18 mouse cellular contexts compared by ENCODE assay signal in genomic region chr16:61546043-61546442, GRCm38 (mm10).
A peak's percentile ranks its signal among the peaks of the same experiment; 100 is the strongest.
DNase-seq lines count a peak whose midpoint lies in the region; ATAC-seq and TF ChIP-seq lines count a peak whose summit lies in the region.
"Had no signal": no experiment of that assay in that cellular context is flagged by ENCODE, and none has a peak within 500 bp of the region (broad histone marks: within the 10 kb centered on the region; RNA-seq: fewer than 3 reads in every experiment).

No protein-coding gene starts in this region.

- 43% methylated on average over 2 of the region's 2 CpGs for WGBS in forebrain, embryonic 15.5 days
- 83% methylated on average over 2 of the region's 2 CpGs for whole genome bisulfite sequencing in forebrain, embryonic 10.5 days
- 80% methylated on average over 2 of the region's 2 CpGs for WGBS in embryonic facial prominence, embryonic 10.5 days
- WGBS in heart, adult 2 months = 73% methylated on average over 2 of the region's 2 CpGs

- no peak for TF ChIP-seq POLR2A in heart, adult 2 months (IDR thresholded peaks at IDR 0.05; ENCODE audit: insufficient read depth, low read depth, low read length)

- TF ChIP-seq CTCF in heart, adult 2 months (IDR thresholded peaks at IDR 0.05) = no peak

- peak; percentile 90 for ATAC-seq in forebrain, embryonic 15.5 days (replicated peaks)
- ATAC-seq: activated CD4-positive, CD25-positive, alpha-beta regulatory T cell, adult 4 months had no signal

- H3K36me3 ChIP-seq in forebrain, embryonic 15.5 days = no peaks in the 10 kb centered on the region
- no peaks in the 10 kb centered on the region for H3K36me3 ChIP-seq in forebrain, embryonic 10.5 days (replicated peaks)
- no peaks in the 10 kb centered on the region for H3K36me3 ChIP-seq in embryonic facial prominence, embryonic 10.5 days (replicated peaks)
- no peaks in the 10 kb centered on the region for H3K36me3 ChIP-seq in heart, adult 2 months (ENCODE audit: control insufficient read depth, insufficient read depth, low read length)
- H3K36me3 ChIP-seq: embryonic facial prominence, embryonic 12.5 days; heart, embryonic 13.5 days; limb, embryonic 13.5 days; midbrain, embryonic 12.5 days had no signal

- no peaks in the 10 kb centered on the region for H3K4me1 ChIP-seq in forebrain, embryonic 15.5 days
- H3K4me1 ChIP-seq in forebrain, embryonic 10.5 days = no peaks in the 10 kb centered on the region
- no peaks in the 10 kb centered on the region for H3K4me1 ChIP-seq in embryonic facial prominence, embryonic 10.5 days
- H3K4me1 ChIP-seq in heart, adult 2 months (ENCODE audit: control insufficient read depth, insufficient read depth, low read length) = no peaks in the 10 kb centered on the region
- H3K4me1 ChIP-seq: embryonic facial prominence, embryonic 12.5 days; heart, embryonic 13.5 days; limb, embryonic 13.5 days; midbrain, embryonic 12.5 days had no signal

- no peaks in the 10 kb centered on the region for H3K9me3 ChIP-seq in forebrain, embryonic 15.5 days
- H3K9me3 ChIP-seq in forebrain, embryonic 10.5 days = no peaks in the 10 kb centered on the region
- no peaks in the 10 kb centered on the region for H3K9me3 ChIP-seq in embryonic facial prominence, embryonic 10.5 days
- H3K9me3 ChIP-seq: embryonic facial prominence, embryonic 12.5 days; heart, embryonic 13.5 days; limb, embryonic 13.5 days; midbrain, embryonic 12.5 days had no signal

- intact Hi-C loops in heart, adult 2 months (cut with DNase I) = no loop called here

- no peak overlapping the region for H3K9ac ChIP-seq in forebrain, embryonic 15.5 days (replicated peaks)
- no peak overlapping the region for H3K9ac ChIP-seq in heart, adult 2 months (ENCODE audit: low read depth, low read length)
- H3K9ac ChIP-seq: embryonic facial prominence, embryonic 12.5 days; heart, embryonic 13.5 days; limb, embryonic 13.5 days; midbrain, embryonic 12.5 days had no signal

- H3K27me3 ChIP-seq in forebrain, embryonic 15.5 days = no peaks in the 10 kb centered on the region
- no peaks in the 10 kb centered on the region for H3K27me3 ChIP-seq in forebrain, embryonic 10.5 days (ENCODE audit: poor library complexity, severe bottlenecking)
- H3K27me3 ChIP-seq in embryonic facial prominence, embryonic 10.5 days (replicated peaks; ENCODE audit: low read depth, poor library complexity, severe bottlenecking) = no peaks in the 10 kb centered on the region
- H3K27me3 ChIP-seq in heart, adult 2 months (ENCODE audit: control insufficient read depth, insufficient read depth, low read length) = no peaks in the 10 kb centered on the region
- H3K27me3 ChIP-seq: embryonic facial prominence, embryonic 12.5 days; heart, embryonic 13.5 days; limb, embryonic 13.5 days; midbrain, embryonic 12.5 days had no signal

- H3K4me2 ChIP-seq in forebrain, embryonic 15.5 days (replicated peaks) = no peak overlapping the region
- H3K4me2 ChIP-seq: embryonic facial prominence, embryonic 12.5 days; heart, embryonic 13.5 days; limb, embryonic 13.5 days; midbrain, embryonic 12.5 days had no signal

- no peaks in the 10 kb centered on the region for H3K79me2 ChIP-seq in heart, adult 2 months (replicated peaks; ENCODE audit: control insufficient read depth, insufficient read depth, low read length)

- TF ChIP-seq EP300 in heart, adult 2 months (IDR thresholded peaks at IDR 0.05; ENCODE audit: insufficient read depth, low read depth, low read length) = no peak

- DNase-seq in forebrain, embryonic 10.5 days (ENCODE audit: extremely low spot score, low spot score) = no peak
- DNase-seq in layer of hippocampus, adult 9-11 months = peak; percentile 6
- DNase-seq in layer of hippocampus, postnatal 25 days (ENCODE audit: extremely low spot score in 1 of 2, low spot score in 1 of 2) = no peak
- DNase-seq in cerebellum, adult 11 months = peak; percentile 40
- DNase-seq in cerebellum, postnatal 25 days = peak; percentile 49 to 67
- no peak for DNase-seq in embryonic facial prominence, embryonic 10.5 days (ENCODE audit: low spot score)
- no peak for DNase-seq in heart, adult 2 months
- DNase-seq: adrenal gland, postnatal 25 days; kidney, adult 11 months; kidney, postnatal 10 days; right cerebral cortex, postnatal 25 days; thymus, adult 2 months had no signal

- H3K27ac ChIP-seq in forebrain, embryonic 15.5 days (replicated peaks) = no peak overlapping the region
- H3K27ac ChIP-seq in forebrain, embryonic 10.5 days = no peak overlapping the region
- H3K27ac ChIP-seq in embryonic facial prominence, embryonic 10.5 days (replicated peaks) = no peak overlapping the region
- H3K27ac ChIP-seq in heart, adult 2 months = no peak overlapping the region
- H3K27ac ChIP-seq: embryonic facial prominence, embryonic 12.5 days; heart, embryonic 13.5 days; limb, embryonic 13.5 days; midbrain, embryonic 12.5 days had no signal

- no peak overlapping the region for H3K4me3 ChIP-seq in forebrain, embryonic 15.5 days
- H3K4me3 ChIP-seq in forebrain, embryonic 10.5 days = no peak overlapping the region
- H3K4me3 ChIP-seq in embryonic facial prominence, embryonic 10.5 days = no peak overlapping the region
- H3K4me3 ChIP-seq in heart, adult 2 months = no peak overlapping the region
- H3K4me3 ChIP-seq: embryonic facial prominence, embryonic 12.5 days; heart, embryonic 13.5 days; limb, embryonic 13.5 days; midbrain, embryonic 12.5 days had no signal

Comparison
In these comparisons a context has a peak if more than half of its experiments do, and no peak if none do; other contexts are left out.
1. DNase-seq: peak in layer of hippocampus, adult 9-11 months (single experiment), cerebellum, adult 11 months (single experiment) and cerebellum, postnatal 25 days (2 of 2); none in forebrain, embryonic 10.5 days (single experiment), layer of hippocampus, postnatal 25 days (0 of 2), embryonic facial prominence, embryonic 10.5 days (single experiment) and heart, adult 2 months (0 of 2).